30 mouse cellular contexts compared by ENCODE assay signal in the genomic region with DNA sequence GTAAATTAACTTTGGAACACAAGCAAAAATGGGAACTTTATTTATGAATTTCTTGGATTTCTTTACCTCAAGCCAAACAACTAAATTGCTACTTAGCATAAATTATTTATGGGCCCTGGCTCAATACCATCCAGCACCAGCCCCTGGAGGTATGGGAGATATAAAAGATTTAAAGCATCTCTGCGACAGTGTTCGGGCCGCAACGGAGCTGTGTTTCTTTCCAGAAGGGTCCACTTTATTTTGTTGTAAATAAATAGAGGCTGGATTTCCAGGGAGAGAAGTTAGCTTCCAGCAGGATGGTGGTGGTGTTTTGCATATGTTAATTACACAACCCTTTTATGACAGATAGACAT.
A peak's percentile ranks its signal among the peaks of the same experiment; 100 is the strongest.
DNase-seq lines count a peak whose midpoint lies in the region; ATAC-seq and TF ChIP-seq lines count a peak whose summit lies in the region.
"Had no signal": no experiment of that assay in that cellular context is flagged by ENCODE, and none has a peak within 500 bp of the region (broad histone marks: within the 10 kb centered on the region; RNA-seq: fewer than 3 reads in every experiment).

No protein-coding gene starts in this region.

- H3K27ac ChIP-seq in hindbrain, embryonic 13.5 days: no peak overlapping the region
- H3K27ac ChIP-seq in hindbrain, postnatal 0 days: no peak overlapping the region
- H3K27ac ChIP-seq in midbrain, embryonic 16.5 days (ENCODE audit: low read length): no peak overlapping the region
- H3K27ac ChIP-seq in midbrain, embryonic 11.5 days (ENCODE audit: low read depth, low read length): no peak overlapping the region
- H3K27ac ChIP-seq in neural tube, embryonic 14.5 days (ENCODE audit: low read depth, low read length): no peak overlapping the region
- H3K27ac ChIP-seq: embryonic facial prominence, embryonic 10.5 days; embryonic facial prominence, embryonic 13.5 days; forebrain, embryonic 12.5 days; forebrain, embryonic 15.5 days; heart, adult 2 months; heart, embryonic 10.5 days; heart, embryonic 13.5 days; hindbrain, embryonic 14.5 days had no signal

- no peak overlapping the region for H3K9ac ChIP-seq in hindbrain, embryonic 13.5 days
- H3K9ac ChIP-seq in hindbrain, postnatal 0 days (replicated peaks; ENCODE audit: low read length): no peak overlapping the region
- H3K9ac ChIP-seq in midbrain, embryonic 16.5 days (ENCODE audit: low read depth, low read length): no peak overlapping the region
- H3K9ac ChIP-seq in midbrain, embryonic 11.5 days (ENCODE audit: low read length): no peak overlapping the region
- no peak overlapping the region for H3K9ac ChIP-seq in neural tube, embryonic 14.5 days (replicated peaks; ENCODE audit: low read depth, low read length)
- H3K9ac ChIP-seq: embryonic facial prominence, embryonic 13.5 days; forebrain, embryonic 12.5 days; forebrain, embryonic 15.5 days; heart, embryonic 13.5 days; hindbrain, embryonic 14.5 days had no signal

- DNase-seq in hindbrain, postnatal 0 days (ENCODE audit: low spot score): no peak
- no peak for DNase-seq in midbrain, embryonic 11.5 days (ENCODE audit: low spot score, missing footprints)
- peak; percentile 16 for DNase-seq in brain, embryonic 14.5 days (ENCODE audit: low read depth)
- no peak for DNase-seq in heart, adult 11 months
- DNase-seq in cerebellum, adult 8-10 months: no peak
- DNase-seq: adrenal gland, postnatal 10 days; adrenal gland, postnatal 36 days; B cell, adult 2 months; cerebellum, adult 11 months; cerebellum, adult 2 months; cerebellum, postnatal 10 days; cerebellum, postnatal 36 days; gastrocnemius, postnatal 25 days; heart, adult 2 months; heart, postnatal 14 days; heart, postnatal 4 days had no signal

- no peak for TF ChIP-seq CTCF in hindbrain, postnatal 0 days (IDR thresholded peaks at IDR 0.05; ENCODE audit: low read depth)
- no peak for TF ChIP-seq CTCF in brain, embryonic 14.5 days (IDR thresholded peaks at IDR 0.05; ENCODE audit: borderline replicate concordance, extremely low read depth, insufficient read depth, insufficient read length)

- H3K36me3 ChIP-seq in hindbrain, embryonic 13.5 days: no peaks in the 10 kb centered on the region
- no peaks in the 10 kb centered on the region for H3K36me3 ChIP-seq in hindbrain, postnatal 0 days (ENCODE audit: insufficient read depth, low read length)
- H3K36me3 ChIP-seq in midbrain, embryonic 16.5 days (ENCODE audit: control insufficient read depth, insufficient read depth, low read length): no peaks in the 10 kb centered on the region
- no peaks in the 10 kb centered on the region for H3K36me3 ChIP-seq in midbrain, embryonic 11.5 days (ENCODE audit: control insufficient read depth, insufficient read depth, low read length)
- no peaks in the 10 kb centered on the region for H3K36me3 ChIP-seq in neural tube, embryonic 14.5 days (ENCODE audit: control insufficient read depth, insufficient read depth, low read length)
- H3K36me3 ChIP-seq: embryonic facial prominence, embryonic 10.5 days; embryonic facial prominence, embryonic 13.5 days; forebrain, embryonic 12.5 days; forebrain, embryonic 15.5 days; G1E; heart, embryonic 10.5 days; heart, embryonic 13.5 days had no signal

- no peak for TF ChIP-seq POLR2A in brain, embryonic 14.5 days (IDR thresholded peaks at IDR 0.05; ENCODE audit: borderline replicate concordance, extremely low read depth, insufficient read depth, insufficient read length, poor library complexity, severe bottlenecking)

- peaks cover 4% of the 10 kb centered on the region; the same call in 1 of the 2 replicates for H3K4me1 ChIP-seq in hindbrain, embryonic 13.5 days (replicated peaks)
- no peaks in the 10 kb centered on the region for H3K4me1 ChIP-seq in hindbrain, postnatal 0 days (ENCODE audit: insufficient read depth, low read length)
- peaks cover 3% of the 10 kb centered on the region; the same call in 1 of the 2 replicates for H3K4me1 ChIP-seq in midbrain, embryonic 16.5 days (ENCODE audit: control insufficient read depth, insufficient read depth, low read length)
- H3K4me1 ChIP-seq in midbrain, embryonic 11.5 days (ENCODE audit: control insufficient read depth, insufficient read depth, low read length): peaks cover 6% of the 10 kb centered on the region; the same call in 1 of the 2 replicates
- H3K4me1 ChIP-seq in neural tube, embryonic 14.5 days (ENCODE audit: control insufficient read depth, insufficient read depth, low read length): no peaks in the 10 kb centered on the region
- H3K4me1 ChIP-seq: embryonic facial prominence, embryonic 10.5 days; embryonic facial prominence, embryonic 13.5 days; heart, embryonic 10.5 days; heart, embryonic 13.5 days had no signal

- 53% methylated on average over 4 of the region's 4 CpGs for WGBS in hindbrain, embryonic 13.5 days
- WGBS in hindbrain, postnatal 0 days: 64% methylated on average over 4 of the region's 4 CpGs
- WGBS in midbrain, embryonic 16.5 days: 54% methylated on average over 4 of the region's 4 CpGs
- 80% methylated on average over 4 of the region's 4 CpGs for WGBS in midbrain, embryonic 11.5 days
- WGBS in neural tube, embryonic 14.5 days: 17% methylated on average over 4 of the region's 4 CpGs

- peak; percentile 59; the same call in 1 of the 2 replicates for ATAC-seq in hindbrain, embryonic 13.5 days (ENCODE audit: low FRiP score)
- ATAC-seq in hindbrain, postnatal 0 days: no peak
- ATAC-seq in midbrain, embryonic 16.5 days: peak; percentile 68; the same call in 1 of the 2 replicates
- no peak for ATAC-seq in midbrain, embryonic 11.5 days (ENCODE audit: low FRiP score)
- ATAC-seq in neural tube, embryonic 14.5 days (ENCODE audit: low read depth): peak; percentile 88
- ATAC-seq: forebrain, embryonic 15.5 days; Patski had no signal

- no peak overlapping the region for H3K4me3 ChIP-seq in hindbrain, embryonic 13.5 days
- no peak overlapping the region for H3K4me3 ChIP-seq in hindbrain, postnatal 0 days (ENCODE audit: low read length)
- no peak overlapping the region for H3K4me3 ChIP-seq in midbrain, embryonic 16.5 days (ENCODE audit: low read depth, low read length)
- no peak overlapping the region for H3K4me3 ChIP-seq in midbrain, embryonic 11.5 days (ENCODE audit: low read depth, low read length)
- H3K4me3 ChIP-seq in neural tube, embryonic 14.5 days (ENCODE audit: low read depth, low read length): no peak overlapping the region
- H3K4me3 ChIP-seq: embryonic facial prominence, embryonic 10.5 days; embryonic facial prominence, embryonic 13.5 days; erythroblast, embryonic 14.5 days; forebrain, embryonic 12.5 days; forebrain, embryonic 15.5 days; heart, adult 2 months; heart, embryonic 10.5 days; heart, embryonic 13.5 days had no signal

- H3K4me2 ChIP-seq in hindbrain, embryonic 13.5 days: no peak overlapping the region
- no peak overlapping the region for H3K4me2 ChIP-seq in hindbrain, postnatal 0 days (ENCODE audit: low read depth, low read length)
- no peak overlapping the region for H3K4me2 ChIP-seq in midbrain, embryonic 16.5 days (ENCODE audit: low read length)
- no peak overlapping the region for H3K4me2 ChIP-seq in midbrain, embryonic 11.5 days
- H3K4me2 ChIP-seq in neural tube, embryonic 14.5 days (ENCODE audit: low read depth, low read length): no peak overlapping the region
- H3K4me2 ChIP-seq: embryonic facial prominence, embryonic 13.5 days; forebrain, embryonic 12.5 days; forebrain, embryonic 15.5 days; heart, embryonic 13.5 days; hindbrain, embryonic 14.5 days had no signal

- H3K9me3 ChIP-seq in hindbrain, embryonic 13.5 days: no peaks in the 10 kb centered on the region
- H3K9me3 ChIP-seq in hindbrain, postnatal 0 days (ENCODE audit: low read length): no peaks in the 10 kb centered on the region
- H3K9me3 ChIP-seq in midbrain, embryonic 16.5 days (replicated peaks; ENCODE audit: control insufficient read depth, low read length, poor library complexity, severe bottlenecking): no peaks in the 10 kb centered on the region
- no peaks in the 10 kb centered on the region for H3K9me3 ChIP-seq in midbrain, embryonic 11.5 days (ENCODE audit: control insufficient read depth, low read length)
- no peaks in the 10 kb centered on the region for H3K9me3 ChIP-seq in neural tube, embryonic 14.5 days (ENCODE audit: control insufficient read depth, low read length)
- H3K9me3 ChIP-seq: embryonic facial prominence, embryonic 10.5 days; embryonic facial prominence, embryonic 13.5 days; forebrain, embryonic 12.5 days; forebrain, embryonic 15.5 days; G1E; heart, embryonic 10.5 days; heart, embryonic 13.5 days had no signal

- no peaks in the 10 kb centered on the region for H3K27me3 ChIP-seq in hindbrain, embryonic 13.5 days
- no peaks in the 10 kb centered on the region for H3K27me3 ChIP-seq in hindbrain, postnatal 0 days (ENCODE audit: insufficient read depth, low read length)
- H3K27me3 ChIP-seq in midbrain, embryonic 16.5 days (ENCODE audit: control insufficient read depth, insufficient read depth, low read depth, low read length): no peaks in the 10 kb centered on the region
- no peaks in the 10 kb centered on the region for H3K27me3 ChIP-seq in midbrain, embryonic 11.5 days (ENCODE audit: control insufficient read depth, insufficient read depth, low read length)
- no peaks in the 10 kb centered on the region for H3K27me3 ChIP-seq in neural tube, embryonic 14.5 days (ENCODE audit: control insufficient read depth, insufficient read depth, low read length)
- H3K27me3 ChIP-seq: CH12.LX; embryonic facial prominence, embryonic 13.5 days; forebrain, embryonic 12.5 days; forebrain, embryonic 15.5 days; heart, embryonic 13.5 days; Patski had no signal

Comparison
In these comparisons a context has a peak if more than half of its experiments do, and no peak if none do; other contexts are left out.
1. ATAC-seq: peak in hindbrain, embryonic 13.5 days (single experiment), midbrain, embryonic 16.5 days (single experiment) and neural tube, embryonic 14.5 days (single experiment); none in hindbrain, postnatal 0 days (single experiment) and midbrain, embryonic 11.5 days (single experiment).